Mouse (Mus musculus) layer of hippocampus, adult 2 months (tissue): Measurements from ENCODE around the gene Dbn1. TPM values are rescaled to one million over a fixed set of nuclear protein-coding genes. Genes with fewer than 3 reads are reported as not detected.

Experiments used
- DNase-seq, 2 experiments: peaks; one replicate each; pipeline ENCODE4 v3.0.0; 2022; ENCODE audit warnings: low spot score in 2 of 2
- H3K27ac ChIP-seq: fragments of 200-600 bp; 2 replicates; pipeline ENCODE4 v1.8.1; 2022
- H3K4me3 ChIP-seq: fragments of 200-600 bp; 2 replicates; pipeline ENCODE4 v1.8.1; 2022; ENCODE audit warnings: mild to moderate bottlenecking
- CTCF ChIP-seq: fragments of 200-600 bp; conservative IDR thresholded peaks from 2 replicates; pipeline ENCODE4 v1.8.1; 2022; ENCODE audit warnings: antibody characterized with exemption, mild to moderate bottlenecking, moderate library complexity
- microRNA-seq, 2 experiments: library from miRNA; unstranded; fragments of <30 nt; microRNA quantifications; one replicate each; pipeline ENCODE4 v1.2.0; 2021
- total RNA-seq, 2 experiments: library from RNA; stranded (reverse); gene quantifications; 2 replicates each; pipeline ENCODE4 v1.2.3; 2021

Dbn1 gene
- total RNA-seq, 2 experiments from 2014 or later: 396 to 403 TPM

DNA sequence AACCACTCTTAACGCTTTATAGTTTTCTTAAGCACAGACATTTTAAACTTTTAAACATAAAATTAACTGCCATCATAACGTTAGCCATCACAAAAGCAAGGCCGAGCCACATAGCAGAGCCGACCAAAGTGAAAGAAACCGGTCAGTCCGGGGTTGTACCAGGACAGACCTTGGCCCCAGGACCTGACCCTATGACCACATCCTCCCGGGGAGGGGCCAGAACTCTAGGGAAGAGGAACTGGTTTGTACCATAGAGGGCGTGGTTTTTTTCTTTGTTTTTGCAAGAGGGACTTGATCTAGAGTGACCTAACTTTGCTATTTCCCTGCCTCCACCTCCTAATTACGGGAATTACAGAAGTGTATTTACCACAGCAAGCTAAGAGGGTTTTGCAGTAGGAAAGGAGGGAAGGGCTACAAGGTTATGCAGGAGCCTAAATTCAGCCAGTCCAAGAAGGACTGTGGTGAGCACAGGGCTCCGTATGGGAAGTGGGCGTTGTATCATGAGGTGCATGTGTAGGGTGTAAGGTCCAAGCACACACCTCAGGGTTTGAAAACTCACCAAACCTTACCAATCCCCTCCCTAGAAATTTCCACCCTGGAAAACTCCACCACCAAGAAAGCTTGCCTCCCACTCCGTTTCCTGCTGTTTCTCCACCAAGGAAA is 58.6 kb downstream of the Dbn1 start:
- TF ChIP-seq CTCF: no peak
- Histone ChIP-seq H3K4me3 (no peak overlapping the region), H3K27ac (no peak overlapping the region)
- DNase-seq: no peak

- Histone ChIP-seq H3K4me3 (no peak within 1 kb of the TSS), H3K27ac (no peak within 1 kb of the TSS)
- no peak for TF ChIP-seq CTCF
- DNase-seq: no peak
Observed at GRCm38 (mm10) chr13:55426613-55427012, 61.3 kb downstream of the Dbn1 start, which contains the start of gene F12. Gene F12, minus strand, starts transcription at chr13:55426793.

Small RNAs within 50 kb of the gene (microRNA-seq; reads per million reads assigned to microRNA genes)
- 2.9 to 3.2 reads per million in 2 experiments for gene Mir6943
- gene Mir6944: 40.0 to 41.2 reads per million in 2 experiments
- gene Mir6945: 3.1 to 9.3 reads per million in 2 experiments

Other genes with a start within 250 kb of the Dbn1 start
- gene Prelid1, start 167.6 kb downstream of the Dbn1 start, total RNA-seq: 100 to 1,000 TPM; 142 to 153 TPM
- gene Rab24, start 166.2 kb downstream of the Dbn1 start, total RNA-seq: 10 to 100 TPM; 82.8 to 84.2 TPM
- 1 to 10 TPM; 1.2 to 1.8 TPM for gene Mxd3, start 158.3 kb downstream of the Dbn1 start, total RNA-seq
- 10 to 100 TPM; 66.2 to 66.8 TPM for gene Lman2, start 125.3 kb downstream of the Dbn1 start, total RNA-seq
- gene Rgs14, start 118.4 kb downstream of the Dbn1 start, total RNA-seq: 100 to 1,000 TPM; 113 to 119 TPM
- under 1 TPM in 1 of 2 experiments, not detected in 1; 0.15 TPM for gene Slc34a1, start 89.9 kb downstream of the Dbn1 start, total RNA-seq
- gene Pfn3, start 72.9 kb downstream of the Dbn1 start, total RNA-seq: not detected
- under 1 TPM; 0.44 to 0.93 TPM for gene F12, start 61.3 kb downstream of the Dbn1 start, total RNA-seq
- gene Grk6, start 43.0 kb downstream of the Dbn1 start, total RNA-seq: 10 to 100 TPM; 64.8 to 65.8 TPM
- gene Prr7, start 23.8 kb downstream of the Dbn1 start, total RNA-seq: 10 to 100 TPM; 83.0 to 84.5 TPM
- 10 to 100 TPM; 97.4 to 99.9 TPM for gene Pdlim7, start 25.6 kb upstream of the Dbn1 start, total RNA-seq
- 10 to 100 TPM; 12.2 to 13.7 TPM for gene Dok3, start 41.2 kb upstream of the Dbn1 start, total RNA-seq
- 10 to 100 TPM; 56.2 to 60.6 TPM for gene Ddx41, start 48.5 kb upstream of the Dbn1 start, total RNA-seq
- gene Fam193b, start 83.0 kb upstream of the Dbn1 start, total RNA-seq: 10 to 100 TPM; 95.3 to 97.7 TPM
- gene Tmed9, start 85.6 kb upstream of the Dbn1 start, total RNA-seq: 100 to 1,000 TPM; 133 to 138 TPM
- 10 to 100 TPM; 22.8 to 24.3 TPM for gene B4galt7, start 111.8 kb upstream of the Dbn1 start, total RNA-seq
- 10 to 100 TPM; 38.7 to 50.2 TPM for gene Caml, start 134.9 kb upstream of the Dbn1 start, total RNA-seq
- 10 to 100 TPM; 50.8 to 54.8 TPM for gene Ddx46, start 146.9 kb upstream of the Dbn1 start, total RNA-seq
- gene B230219D22Rik, start 205.0 kb upstream of the Dbn1 start, total RNA-seq: 10 to 100 TPM; 75.1 to 75.5 TPM
- 10 to 100 TPM; 68.6 to 69.0 TPM for gene Txndc15, start 226.5 kb upstream of the Dbn1 start, total RNA-seq
- gene Pcbd2, start 239.3 kb upstream of the Dbn1 start, total RNA-seq: 10 to 100 TPM; 33.2 to 35.2 TPM